Mouse (Mus musculus) bone marrow, adult 2 months (tissue): Measurements from ENCODE around the gene Fer1l4.

Source experiments
- CTCF ChIP-seq: fragments of 200-500 bp; IDR thresholded peaks from 2 replicates; pipeline ENCODE4 v1.5.1; 2011; ENCODE audit warnings: low read length, control low read depth; ENCODE audit not compliant: control insufficient read depth, insufficient read depth
- POLR2A ChIP-seq: fragments of 200-500 bp; IDR thresholded peaks from 2 replicates; pipeline ENCODE4 v1.6.1; 2011; ENCODE audit warnings: low read depth, mild to moderate bottlenecking, control low read depth, low read length, borderline replicate concordance; ENCODE audit not compliant: control insufficient read depth

DNA sequence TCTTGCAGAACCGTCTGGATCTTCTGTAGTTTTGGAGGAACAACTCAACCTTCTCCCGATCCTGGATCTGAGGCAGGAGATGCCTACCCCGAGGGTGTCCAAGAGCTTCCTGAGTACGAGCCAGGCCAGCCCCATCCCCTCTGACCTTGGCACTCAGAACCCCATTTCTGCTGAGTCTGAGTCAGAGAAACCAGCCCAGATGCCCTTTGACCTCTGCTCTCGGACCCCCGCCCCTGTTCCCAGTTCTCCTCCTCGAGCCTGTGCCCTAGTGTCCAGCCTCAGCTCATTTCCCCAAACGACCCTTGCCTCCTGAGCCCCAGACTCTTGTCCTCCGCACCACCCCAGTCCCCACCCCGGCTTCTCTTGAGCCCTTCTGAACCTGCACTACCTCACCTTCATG, 13.4 kb upstream of the Fer1l4 start:
- TF ChIP-seq POLR2A (no peak), CTCF (no peak)
